ENCODE assay signal across 24 mouse cellular contexts in genomic region chr17:84689316-84689715, GRCm38 (mm10). TPM values are rescaled to one million over a fixed set of nuclear protein-coding genes. Genes with fewer than 3 reads are reported as not detected.
A peak's percentile ranks its signal among the peaks of the same experiment; 100 is the strongest.
DNase-seq lines count a peak whose midpoint lies in the region; ATAC-seq and TF ChIP-seq lines count a peak whose summit lies in the region.
"Had no signal": no experiment of that assay in that cellular context is flagged by ENCODE, and none has a peak within 500 bp of the region (broad histone marks: within the 10 kb centered on the region; RNA-seq: fewer than 3 reads in every experiment).

No protein-coding gene starts in this region.

- no peak for TF ChIP-seq CTCF in liver, embryonic 14.5 days (IDR thresholded peaks at IDR 0.05; ENCODE audit: low read depth)

- ATAC-seq in kidney, embryonic 14.5 days (ENCODE audit: low FRiP score, low TSS enrichment) = no peak
- ATAC-seq in liver, embryonic 12.5 days = peak; percentile 40
- ATAC-seq in liver, embryonic 11.5 days (replicated peaks; ENCODE audit: low FRiP score) = no peak
- ATAC-seq in liver, embryonic 14.5 days (ENCODE audit: insufficient read depth) = peak; percentile 59; the same call in 1 of the 2 replicates
- ATAC-seq: forebrain, embryonic 14.5 days; midbrain, embryonic 16.5 days had no signal

- peak; percentile 29 for DNase-seq in kidney, adult 18-20 months
- DNase-seq in liver, embryonic 11.5 days (ENCODE audit: low spot score) = no peak
- peak in 2 of 3 experiments; percentile 19 to 20 for DNase-seq in liver, embryonic 14.5 days (ENCODE audit: low read depth in 3 of 3, low spot score in 3 of 3)
- peak; percentile 53 for DNase-seq in yolk sac, embryonic 10.5 days (ENCODE audit: low spot score)
- DNase-seq in thymus, postnatal 25 days = no peak
- DNase-seq in frontal cortex, adult 2 months (ENCODE audit: extremely low spot score in 1 of 2, low spot score in 1 of 2) = no peak
- DNase-seq: cerebellum, adult 8-10 months; cerebellum, postnatal 25 days; heart, adult 2 months; heart, postnatal 4 days; layer of hippocampus, adult 9-11 months; lung, postnatal 36 days had no signal

- H3K27me3 ChIP-seq in kidney, embryonic 14.5 days (ENCODE audit: control insufficient read depth, insufficient read depth, low read length) = no peaks in the 10 kb centered on the region
- peaks cover 19% of the 10 kb centered on the region; the same call in 1 of the 2 replicates for H3K27me3 ChIP-seq in liver, embryonic 12.5 days (replicated peaks)
- no peaks in the 10 kb centered on the region for H3K27me3 ChIP-seq in liver, embryonic 11.5 days (replicated peaks; ENCODE audit: control insufficient read depth, insufficient read depth, low read length)
- no peaks in the 10 kb centered on the region for H3K27me3 ChIP-seq in liver, embryonic 14.5 days (ENCODE audit: control insufficient read depth, insufficient read depth, low read length)
- H3K27me3 ChIP-seq: limb, embryonic 15.5 days had no signal

- no peaks in the 10 kb centered on the region for H3K4me1 ChIP-seq in kidney, embryonic 14.5 days (ENCODE audit: control insufficient read depth, insufficient read depth, low read length)
- 0 out of 2 replicates have a peak, but pooled peaks cover 8% of the 10 kb centered on the region for H3K4me1 ChIP-seq in liver, embryonic 12.5 days
- peaks cover 5% of the 10 kb centered on the region for H3K4me1 ChIP-seq in liver, embryonic 11.5 days (replicated peaks; ENCODE audit: control insufficient read depth, insufficient read depth, low read length)
- peaks cover 0 to 5% of the 10 kb centered on the region in 2 experiments; a peak in 2 of 4 replicates for H3K4me1 ChIP-seq in liver, embryonic 14.5 days (replicated peaks; ENCODE audit: control insufficient read depth in 2 of 2, insufficient read depth in 2 of 2, low read length in 1 of 2)
- H3K4me1 ChIP-seq: hindbrain, embryonic 13.5 days had no signal

- no peak for TF ChIP-seq EP300 in liver, embryonic 14.5 days (IDR thresholded peaks at IDR 0.05; ENCODE audit: low read depth)

- WGBS in kidney, embryonic 14.5 days = 79% methylated on average over 5 of the region's 5 CpGs
- WGBS in liver, embryonic 12.5 days (ENCODE audit: insufficient replicate concordance) = 63% methylated on average over 5 of the region's 5 CpGs
- WGBS in liver, embryonic 11.5 days = 75% methylated on average over 5 of the region's 5 CpGs
- WGBS in liver, embryonic 14.5 days (ENCODE audit: insufficient replicate concordance) = 58% methylated on average over 5 of the region's 5 CpGs

- H3K36me3 ChIP-seq in kidney, embryonic 14.5 days (ENCODE audit: control insufficient read depth, insufficient read depth, low read length) = no peaks in the 10 kb centered on the region
- no peaks in the 10 kb centered on the region for H3K36me3 ChIP-seq in liver, embryonic 12.5 days
- no peaks in the 10 kb centered on the region for H3K36me3 ChIP-seq in liver, embryonic 11.5 days (ENCODE audit: control insufficient read depth, insufficient read depth, low read length)
- H3K36me3 ChIP-seq in liver, embryonic 14.5 days (replicated peaks; ENCODE audit: control insufficient read depth, insufficient read depth, low read depth) = no peaks in the 10 kb centered on the region
- H3K36me3 ChIP-seq: heart, embryonic 12.5 days; hindbrain, embryonic 13.5 days; limb, embryonic 10.5 days; limb, embryonic 15.5 days had no signal

- H3K4me2 ChIP-seq in kidney, embryonic 14.5 days (replicated peaks; ENCODE audit: low read depth, low read length) = no peak overlapping the region
- no peak overlapping the region for H3K4me2 ChIP-seq in liver, embryonic 12.5 days
- H3K4me2 ChIP-seq in liver, embryonic 11.5 days = no peak overlapping the region
- H3K4me2 ChIP-seq in liver, embryonic 14.5 days (ENCODE audit: low read depth) = no peak overlapping the region
- H3K4me2 ChIP-seq: heart, embryonic 12.5 days; hindbrain, embryonic 13.5 days; limb, embryonic 15.5 days; midbrain, embryonic 11.5 days had no signal

- no peak overlapping the region for H3K9ac ChIP-seq in kidney, embryonic 14.5 days (ENCODE audit: low read depth, low read length)
- H3K9ac ChIP-seq in liver, embryonic 12.5 days = no peak overlapping the region
- no peak overlapping the region for H3K9ac ChIP-seq in liver, embryonic 11.5 days (ENCODE audit: low read depth, low read length)
- no peak overlapping the region for H3K9ac ChIP-seq in liver, embryonic 14.5 days (replicated peaks)
- H3K9ac ChIP-seq: heart, embryonic 12.5 days; hindbrain, embryonic 13.5 days; limb, embryonic 15.5 days had no signal

- H3K27ac ChIP-seq in kidney, embryonic 14.5 days (ENCODE audit: low read depth, low read length) = no peak overlapping the region
- no peak overlapping the region for H3K27ac ChIP-seq in liver, embryonic 12.5 days
- no peak overlapping the region for H3K27ac ChIP-seq in liver, embryonic 11.5 days (ENCODE audit: low read depth, low read length)
- no peak overlapping the region for H3K27ac ChIP-seq in liver, embryonic 14.5 days
- H3K27ac ChIP-seq: heart, adult 2 months; hindbrain, embryonic 13.5 days; limb, embryonic 10.5 days; limb, embryonic 15.5 days had no signal

- H3K4me3 ChIP-seq in kidney, embryonic 14.5 days (ENCODE audit: low read length) = no peak overlapping the region
- H3K4me3 ChIP-seq in liver, embryonic 12.5 days = no peak overlapping the region
- H3K4me3 ChIP-seq in liver, embryonic 11.5 days (ENCODE audit: low read depth, low read length) = no peak overlapping the region
- H3K4me3 ChIP-seq in liver, embryonic 14.5 days (ENCODE audit: insufficient read depth in 1 of 2, low read depth in 2 of 2, low read length in 2 of 2) = no peak overlapping the region
- H3K4me3 ChIP-seq: heart, adult 2 months; heart, embryonic 12.5 days; hindbrain, embryonic 13.5 days; limb, embryonic 10.5 days; limb, embryonic 15.5 days had no signal

- no peaks in the 10 kb centered on the region for H3K9me3 ChIP-seq in kidney, embryonic 14.5 days (ENCODE audit: control insufficient read depth, low read length)
- H3K9me3 ChIP-seq in liver, embryonic 12.5 days (replicated peaks) = no peaks in the 10 kb centered on the region
- no peaks in the 10 kb centered on the region for H3K9me3 ChIP-seq in liver, embryonic 11.5 days (ENCODE audit: control insufficient read depth, low read length)
- no peaks in the 10 kb centered on the region for H3K9me3 ChIP-seq in liver, embryonic 14.5 days (ENCODE audit: control insufficient read depth, low read length)
- H3K9me3 ChIP-seq: heart, embryonic 12.5 days; hindbrain, embryonic 13.5 days; limb, embryonic 10.5 days; limb, embryonic 15.5 days had no signal

RNA-seq across cellular contexts. Expression of gene Abcg5, which starts 6.5 kb away (rescaled TPM):
- polyA plus RNA-seq in kidney, embryonic 14.5 days (2014; fragmentation: Nextera tagmentation; extraction: Ambion mirVana) = 5.8 and 6.6 TPM in 2 replicates
- 0.14 and 0.26 TPM in 2 replicates for polyA plus RNA-seq in liver, embryonic 12.5 days (2016; fragmentation: Nextera tagmentation; extraction: Ambion mirVana)
- polyA plus RNA-seq in liver, embryonic 11.5 days (2014; fragmentation: Nextera tagmentation; extraction: Ambion mirVana) = 0.18 and 0.53 TPM in 2 replicates
- polyA plus RNA-seq in liver, embryonic 14.5 days (2012; rRNA removed) = 0.33 and 0.42 TPM in 2 replicates
- polyA plus RNA-seq in liver, embryonic 14.5 days (2014; fragmentation: Nextera tagmentation; extraction: Ambion mirVana) = 0.33 and 0.43 TPM in 2 replicates
- polyA plus RNA-seq in frontal cortex, adult 2 months (2012; rRNA removed) = 0.08 TPM in 1 of 2 replicates, not detected in the other
- polyA plus RNA-seq: heart, adult 2 months; heart, postnatal 0 days had no signal

RNA-seq across cellular contexts. Expression of gene Abcg8, which starts 13.2 kb away (rescaled TPM):
- polyA plus RNA-seq in kidney, embryonic 14.5 days (2014; fragmentation: Nextera tagmentation; extraction: Ambion mirVana) = 0.35 and 0.43 TPM in 2 replicates
- 0.14 and 0.28 TPM in 2 replicates for polyA plus RNA-seq in liver, embryonic 12.5 days (2016; fragmentation: Nextera tagmentation; extraction: Ambion mirVana)
- polyA plus RNA-seq in liver, embryonic 11.5 days (2014; fragmentation: Nextera tagmentation; extraction: Ambion mirVana) = 0.10 and 0.14 TPM in 2 replicates
- polyA plus RNA-seq in liver, embryonic 14.5 days (2012; rRNA removed) = 0.57 and 0.84 TPM in 2 replicates
- polyA plus RNA-seq in liver, embryonic 14.5 days (2014; fragmentation: Nextera tagmentation; extraction: Ambion mirVana) = 0.70 and 1.00 TPM in 2 replicates
- not detected in 2 replicates for polyA plus RNA-seq in frontal cortex, adult 2 months (2012; rRNA removed)
- polyA plus RNA-seq: heart, adult 2 months; heart, embryonic 12.5 days; heart, postnatal 0 days; lung, embryonic 16.5 days; midbrain, embryonic 11.5 days; neural tube, embryonic 11.5 days had no signal

Comparison
In these comparisons a context has a peak if more than half of its experiments do, and no peak if none do; other contexts are left out.
1. DNase-seq: peak in kidney, adult 18-20 months (single experiment), liver, embryonic 14.5 days (2 of 3) and yolk sac, embryonic 10.5 days (single experiment); none in liver, embryonic 11.5 days (single experiment), thymus, postnatal 25 days (single experiment) and frontal cortex, adult 2 months (0 of 2).
2. ATAC-seq: peak in liver, embryonic 12.5 days (single experiment) and liver, embryonic 14.5 days (single experiment); none in kidney, embryonic 14.5 days (single experiment) and liver, embryonic 11.5 days (single experiment).